ENCODE assay signal across 9 mouse cellular contexts in the genomic region with DNA sequence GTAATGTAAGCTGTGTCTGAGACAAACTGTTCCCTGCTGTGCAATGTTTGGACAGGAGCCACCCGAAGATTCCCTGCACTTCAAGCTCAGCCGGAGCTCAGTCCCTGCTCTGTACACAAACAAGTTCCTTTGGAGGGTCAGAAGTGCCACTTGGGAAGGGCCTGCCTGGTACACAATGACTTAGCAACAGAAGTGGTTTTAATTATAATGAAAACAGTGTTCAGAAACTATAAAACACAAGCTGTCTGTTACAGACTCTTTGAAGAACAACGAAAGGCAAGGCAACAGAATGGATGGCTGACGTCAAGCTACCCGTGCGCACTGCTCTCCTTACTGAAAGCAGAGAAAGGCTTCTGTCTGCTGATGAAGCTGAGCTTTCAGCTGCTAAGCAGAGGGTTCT.
DNase-seq lines count a peak whose midpoint lies in the region; ATAC-seq lines count a peak whose summit lies in the region.
"Had no signal": no experiment of that assay in that cellular context is flagged by ENCODE, and none has a peak within 500 bp of the region (broad histone marks: within the 10 kb centered on the region; RNA-seq: fewer than 3 reads in every experiment).

No protein-coding gene starts in this region.

- no peak overlapping the region for H3K4me3 ChIP-seq in heart, embryonic 11.5 days (ENCODE audit: low read depth, low read length)
- peak overlapping the region; percentile 9; the same call in 1 of the 2 replicates for H3K4me3 ChIP-seq in hindbrain, embryonic 15.5 days

- 20% methylated on average over 6 of the region's 6 CpGs for WGBS in heart, embryonic 11.5 days (ENCODE audit: insufficient replicate concordance)
- WGBS in hindbrain, embryonic 15.5 days: 4% methylated on average over 6 of the region's 6 CpGs

- H3K4me1 ChIP-seq in heart, embryonic 11.5 days (ENCODE audit: control insufficient read depth, insufficient read depth, low read length): 0 out of 2 replicates have a peak, but pooled peaks cover 5% of the 10 kb centered on the region
- peaks cover 14% of the 10 kb centered on the region for H3K4me1 ChIP-seq in hindbrain, embryonic 15.5 days (replicated peaks)

- H3K36me3 ChIP-seq in heart, embryonic 11.5 days (ENCODE audit: control insufficient read depth, insufficient read depth, low read length): no peaks in the 10 kb centered on the region
- H3K36me3 ChIP-seq in hindbrain, embryonic 15.5 days: no peaks in the 10 kb centered on the region
- H3K36me3 ChIP-seq: G1E had no signal

- no peak overlapping the region; the same call in 1 of the 2 replicates for H3K27ac ChIP-seq in heart, embryonic 11.5 days (ENCODE audit: low read depth, low read length)
- H3K27ac ChIP-seq in hindbrain, embryonic 15.5 days (replicated peaks): peak overlapping the region; percentile 72

- H3K9me3 ChIP-seq in heart, embryonic 11.5 days (replicated peaks; ENCODE audit: control insufficient read depth, low read length): no peaks in the 10 kb centered on the region
- no peaks in the 10 kb centered on the region for H3K9me3 ChIP-seq in hindbrain, embryonic 15.5 days
- H3K9me3 ChIP-seq: G1E had no signal

- H3K9ac ChIP-seq in heart, embryonic 11.5 days (ENCODE audit: low read depth, low read length): no peak overlapping the region
- no peak overlapping the region for H3K9ac ChIP-seq in hindbrain, embryonic 15.5 days

- intact Hi-C loops in heart, postnatal 25 days (cut with DNase I): no loop called here
- intact Hi-C loops in left cerebral cortex, postnatal 25 days (cut with DNase I): loop anchor here (5.0 to 10.0 kb wide), 4 partner anchors 39 to 334 kb away; no protein-coding TSS in a partner anchor

- ATAC-seq in heart, embryonic 11.5 days (replicated peaks; ENCODE audit: insufficient number of reproducible peaks, low FRiP score, low TSS enrichment): no peak
- ATAC-seq in hindbrain, embryonic 15.5 days (ENCODE audit: low FRiP score, low read depth): peak; percentile 75

- H3K27me3 ChIP-seq in heart, embryonic 11.5 days (ENCODE audit: control insufficient read depth, insufficient read depth, low read length): no peaks in the 10 kb centered on the region
- no peaks in the 10 kb centered on the region for H3K27me3 ChIP-seq in hindbrain, embryonic 15.5 days

- H3K4me2 ChIP-seq in heart, embryonic 11.5 days: 0 out of 2 replicates have a peak overlapping the region, but pooled peaks have one; percentile 2
- peak overlapping the region; percentile 46 for H3K4me2 ChIP-seq in hindbrain, embryonic 15.5 days

- DNase-seq in heart, postnatal 25 days (ENCODE audit: low spot score): no peak
- peak; percentile 50 for DNase-seq in fat pad, adult 2 months (ENCODE audit: extremely low read depth, low read depth, low spot score)
- peak; percentile 36 to 68 for DNase-seq in left cerebral cortex, postnatal 25 days (ENCODE audit: low spot score in 2 of 2)
- peak; percentile 30 for DNase-seq in neural tube, embryonic 10.5 days (ENCODE audit: extremely low spot score, low spot score)
- no peak for DNase-seq in ovary, postnatal 14 days (ENCODE audit: low spot score)
- no peak for DNase-seq in testis, postnatal 10 days (ENCODE audit: low spot score)

Comparison
In these comparisons a context has a peak if more than half of its experiments do, and no peak if none do; other contexts are left out.
1. DNase-seq: peak in fat pad, adult 2 months (single experiment), left cerebral cortex, postnatal 25 days (2 of 2) and neural tube, embryonic 10.5 days (single experiment); none in heart, postnatal 25 days (single experiment), ovary, postnatal 14 days (single experiment) and testis, postnatal 10 days (single experiment).